Mouse (Mus musculus) limb, embryonic 11.5 days (tissue): Measurements from ENCODE around the gene Dusp1. TPM values are rescaled to one million over a fixed set of nuclear protein-coding genes. Genes with fewer than 3 reads are reported as not detected.
A peak's percentile ranks its signal among the peaks of the same experiment; 100 is the strongest.

Experiments used
- ATAC-seq: fragments of 200-750 bp; cut with Nextera tagmentation; 2 replicates; pipeline ENCODE4 v1.8.0; 2017; ENCODE audit warnings: low read depth; ENCODE audit not compliant: insufficient number of reproducible peaks, low FRiP score, low TSS enrichment
- DNase-seq: peaks from one replicate; pipeline ENCODE4 v3.0.0-alpha.2; 2015; ENCODE audit warnings: low spot score
- H3K27ac ChIP-seq: fragments of 300-500 bp; sonication (generic); replicated peaks from 2 replicates; pipeline ENCODE4 v1.5.1; 2014; ENCODE audit warnings: low read depth, mild to moderate bottlenecking, low read length
- H3K27me3 ChIP-seq: fragments of 300-500 bp; sonication (generic); 2 replicates; pipeline ENCODE4 v1.6.1; 2014; ENCODE audit warnings: mild to moderate bottlenecking, low read length, mixed read lengths; ENCODE audit not compliant: control insufficient read depth, insufficient read depth
- H3K36me3 ChIP-seq: fragments of 300-500 bp; sonication (generic); 2 replicates; pipeline ENCODE4 v1.6.1; 2014; ENCODE audit warnings: mild to moderate bottlenecking, low read length, moderate library complexity, mixed read lengths; ENCODE audit not compliant: control insufficient read depth, insufficient read depth
- H3K4me1 ChIP-seq: fragments of 300-500 bp; sonication (generic); 2 replicates; pipeline ENCODE4 v1.6.1; 2014; ENCODE audit warnings: low read length, mixed read lengths; ENCODE audit not compliant: control insufficient read depth, insufficient read depth
- H3K4me2 ChIP-seq: fragments of 300-500 bp; sonication (generic); 2 replicates; pipeline ENCODE4 v1.6.1; 2014; ENCODE audit warnings: low read depth, mild to moderate bottlenecking, moderate library complexity; ENCODE audit not compliant: severe bottlenecking
- H3K4me3 ChIP-seq: fragments of 300-500 bp; sonication (generic); 2 replicates; pipeline ENCODE4 v1.5.1; 2014; ENCODE audit warnings: low read depth, low read length
- H3K9ac ChIP-seq: fragments of 300-500 bp; sonication (generic); 2 replicates; pipeline ENCODE4 v1.6.1; 2014; ENCODE audit warnings: mild to moderate bottlenecking, low read length
- H3K9me3 ChIP-seq: fragments of 300-500 bp; sonication (generic); 2 replicates; pipeline ENCODE4 v1.6.1; 2016; ENCODE audit warnings: low read length; ENCODE audit not compliant: control insufficient read depth
- WGBS: fragments of 180-500 bp; shearing (Covaris S2); extraction: QIAGEN DNeasy Blood & Tissue Kit; methylation state at CpG from one replicate; pipeline ENCODE4 v1.1.7; 2014; 5-methylcytosine and 5-hydroxymethylcytosine counted together
- polyA plus RNA-seq: library from polyadenylated mRNA; unstranded; fragments of >200 nt; fragmentation: Nextera tagmentation; extraction: Ambion mirVana; gene quantifications from 2 replicates; pipeline ENCODE4 v1.2.1, GENCODE M21; 2014

Gene Dusp1
- polyA plus RNA-seq, 1 experiment from 2014 or later, result 22.8 TPM

DNA sequence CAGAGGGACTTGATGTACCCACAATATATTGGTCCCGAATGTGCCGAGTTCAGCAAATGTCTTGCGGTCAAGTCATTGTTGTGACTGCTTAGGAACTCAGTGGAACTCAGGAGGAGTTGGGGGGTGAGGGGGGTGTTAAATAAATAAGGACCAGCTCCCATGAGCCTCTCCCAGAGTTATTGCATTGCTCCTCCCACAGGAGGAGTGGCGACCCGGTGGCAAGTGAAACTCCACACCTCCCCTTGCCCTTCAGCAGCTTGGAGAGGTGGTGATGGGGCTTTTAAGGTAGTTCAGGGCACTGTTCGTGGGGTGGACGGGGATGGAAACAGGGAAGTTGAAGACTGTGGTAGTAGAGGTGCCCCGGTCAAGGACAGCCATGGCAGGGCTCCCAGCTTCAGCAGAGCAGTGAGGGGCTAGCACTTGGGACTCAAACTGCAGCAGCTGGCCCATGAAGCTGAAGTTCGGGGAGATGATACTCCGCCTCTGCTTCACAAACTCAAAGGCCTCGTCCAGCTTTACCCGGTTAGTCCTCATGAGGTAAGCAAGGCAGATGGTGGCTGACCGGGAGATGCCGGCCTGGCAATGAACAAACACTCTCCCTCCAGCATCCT, 55.8 kb downstream of the Dusp1 start:
- WGBS, result 83% methylated on average over 14 of the region's 14 CpGs
- Histone ChIP-seq H3K27me3 (no peaks in the 10 kb centered on the region), H3K36me3 (peaks cover 3% of the 10 kb centered on the region; the same call in 1 of the 2 replicates), H3K4me1 (peaks cover 23% of the 10 kb centered on the region; the same call in 1 of the 2 replicates), H3K9me3 (no peaks in the 10 kb centered on the region), H3K9ac (no peak overlapping the region), H3K27ac (no peak overlapping the region), H3K4me2 (peak overlapping the region; percentile 73), H3K4me3 (peak overlapping the region; percentile 75)
- ATAC-seq, result no peak
- no peak for DNase-seq

GRCm38 (mm10) chr17:26505181-26505581, 56.7 kb downstream of the Dusp1 start:
- H3K9ac ChIP-seq, result no peak overlapping the region
- 85% methylated on average over 3 of the region's 3 CpGs for WGBS
- no peak overlapping the region for H3K27ac ChIP-seq
- H3K27me3 ChIP-seq, result no peaks in the 10 kb centered on the region
- H3K4me2 ChIP-seq, result no peak overlapping the region
- ATAC-seq, result no peak
- H3K4me3 ChIP-seq, result no peak overlapping the region
- DNase-seq, result no peak
- peaks cover 3% of the 10 kb centered on the region; the same call in 1 of the 2 replicates for H3K36me3 ChIP-seq
- no peaks in the 10 kb centered on the region for H3K9me3 ChIP-seq
- H3K4me1 ChIP-seq, result peaks cover 23% of the 10 kb centered on the region; the same call in 1 of the 2 replicates

DNA sequence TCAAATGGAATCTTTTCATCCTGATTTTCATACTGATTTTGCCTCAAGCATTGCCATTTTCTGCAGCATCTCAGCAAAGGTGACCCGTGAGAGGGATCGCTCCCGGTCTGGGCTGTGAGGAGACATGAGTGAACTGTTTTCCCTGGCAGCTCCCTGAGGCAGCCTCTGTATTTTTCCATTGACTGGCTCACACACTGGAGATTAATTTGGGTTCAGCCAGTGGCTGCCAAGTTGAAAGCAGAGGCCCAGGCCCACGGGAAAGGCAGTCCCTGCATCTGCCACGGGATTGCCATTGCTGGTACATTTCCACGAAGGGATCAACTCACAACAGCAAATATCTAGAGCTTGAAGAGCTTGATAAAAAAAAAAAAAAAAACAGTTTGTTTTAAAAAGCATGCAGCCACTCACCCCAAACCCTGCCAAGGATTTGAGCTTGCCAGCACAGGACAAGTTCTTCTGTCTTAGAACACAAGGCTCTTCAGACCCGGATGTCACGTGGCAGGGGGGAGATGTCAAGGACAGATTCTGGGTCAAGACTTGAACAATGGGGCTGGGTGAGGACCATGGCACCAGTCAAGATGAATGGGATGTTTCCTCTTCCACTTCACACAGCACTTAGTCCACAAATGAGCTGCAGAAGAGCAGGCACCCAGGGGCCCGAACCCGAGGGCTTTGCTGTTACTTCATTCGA, 57.8 kb downstream of the Dusp1 start:
- H3K27ac ChIP-seq, result no peak overlapping the region
- H3K9ac ChIP-seq, result peak overlapping the region; percentile 43; the same call in 1 of the 2 replicates
- H3K36me3 ChIP-seq, result peaks cover 3% of the 10 kb centered on the region; the same call in 1 of the 2 replicates
- H3K4me3 ChIP-seq, result no peak overlapping the region
- WGBS, result 62% methylated on average over 11 of the region's 11 CpGs
- peaks cover 23% of the 10 kb centered on the region; the same call in 1 of the 2 replicates for H3K4me1 ChIP-seq
- no peaks in the 10 kb centered on the region for H3K9me3 ChIP-seq
- 0 out of 2 replicates have a peak overlapping the region, but pooled peaks have one; percentile 39 for H3K4me2 ChIP-seq
- no peaks in the 10 kb centered on the region for H3K27me3 ChIP-seq
- no peak for DNase-seq
- no peak for ATAC-seq

DNA sequence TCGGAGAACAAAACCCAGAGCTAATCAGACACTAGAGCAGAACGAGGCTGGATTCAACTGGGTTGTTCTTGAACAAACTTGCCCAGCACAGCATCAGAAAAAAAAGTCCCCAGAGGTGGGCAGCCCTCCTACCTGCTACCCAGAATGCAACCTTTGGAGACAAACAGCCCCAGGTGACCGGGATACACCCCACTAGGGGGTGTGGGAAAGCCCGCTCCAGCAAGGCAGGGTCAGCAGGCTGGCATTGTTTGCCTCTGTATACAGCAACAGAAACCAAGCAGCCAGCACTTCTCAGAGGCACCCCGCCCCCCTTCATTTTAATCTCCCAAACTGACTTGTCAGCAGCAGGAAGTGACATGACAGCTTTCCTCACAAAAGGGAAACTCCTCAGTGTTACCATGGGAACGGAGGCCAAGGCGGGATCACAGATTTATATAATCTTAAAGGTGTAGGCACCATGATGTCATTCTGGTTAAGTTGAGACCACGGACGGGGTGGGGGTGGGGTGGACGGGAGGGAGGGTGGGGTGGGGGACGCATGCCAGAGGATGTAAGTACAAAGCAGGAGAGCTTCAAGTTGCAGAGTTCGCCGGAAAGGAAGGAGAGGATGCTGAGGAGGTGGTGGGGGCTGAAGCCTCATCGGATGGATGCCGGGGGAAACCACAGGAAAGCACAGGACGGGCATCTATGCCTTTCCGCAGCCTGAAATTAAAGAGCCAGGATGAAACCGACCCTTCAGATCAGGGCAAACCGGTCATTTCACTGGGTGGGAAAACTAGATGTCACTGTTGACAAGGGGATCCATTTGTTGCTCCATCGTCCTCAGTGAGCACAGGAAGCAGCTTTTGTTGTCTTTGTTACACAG, 58.9 kb downstream of the Dusp1 start:
- ATAC-seq, result peak; percentile 59

GRCm38 (mm10) chr17:26501826-26502225, 60.1 kb downstream of the Dusp1 start:
- DNase-seq, result no peak
- Histone ChIP-seq H3K27me3 (no peaks in the 10 kb centered on the region), H3K36me3 (peaks cover 3% of the 10 kb centered on the region; the same call in 1 of the 2 replicates), H3K4me1 (peaks cover 19% of the 10 kb centered on the region; the same call in 1 of the 2 replicates), H3K9me3 (no peaks in the 10 kb centered on the region), H3K9ac (no peak overlapping the region), H3K4me2 (no peak overlapping the region), H3K27ac (no peak overlapping the region), H3K4me3 (no peak overlapping the region)
- 91% methylated on average over 5 of the region's 5 CpGs for WGBS
- no peak for ATAC-seq

More for the DNA sequence above, 58.9 kb downstream of the Dusp1 start:
- peak overlapping the region; percentile 49; the same call in 1 of the 2 replicates for H3K27ac ChIP-seq
- WGBS, result 5% methylated on average over 20 of the region's 20 CpGs
- no peaks in the 10 kb centered on the region for H3K9me3 ChIP-seq
- H3K4me1 ChIP-seq, result peaks cover 23% of the 10 kb centered on the region; the same call in 1 of the 2 replicates
- H3K9ac ChIP-seq, result peak overlapping the region; percentile 43; the same call in 1 of the 2 replicates
- no peaks in the 10 kb centered on the region for H3K27me3 ChIP-seq
- peak overlapping the region; percentile 16 for H3K4me3 ChIP-seq
- peak; percentile 77 for DNase-seq
- peaks cover 3% of the 10 kb centered on the region; the same call in 1 of the 2 replicates for H3K36me3 ChIP-seq
- peak overlapping the region; percentile 39 for H3K4me2 ChIP-seq

GRCm38 (mm10) chr17:26498626-26499025, 63.3 kb downstream of the Dusp1 start:
- H3K9me3 ChIP-seq, result no peaks in the 10 kb centered on the region
- DNase-seq (no peak), ATAC-seq (no peak)
- H3K4me2 ChIP-seq, result no peak overlapping the region
- H3K4me3 ChIP-seq, result no peak overlapping the region
- H3K27me3 ChIP-seq, result no peaks in the 10 kb centered on the region
- peaks cover 7% of the 10 kb centered on the region; the same call in 1 of the 2 replicates for H3K4me1 ChIP-seq
- no peak overlapping the region for H3K9ac ChIP-seq
- WGBS, result 81% methylated on average over 1 of the region's 1 CpGs
- no peak overlapping the region for H3K27ac ChIP-seq
- no peaks in the 10 kb centered on the region for H3K36me3 ChIP-seq

GRCm38 (mm10) chr17:26497416-26497923, 64.5 kb downstream of the Dusp1 start:
- Histone ChIP-seq H3K36me3 (no peaks in the 10 kb centered on the region), H3K27me3 (no peaks in the 10 kb centered on the region), H3K9me3 (peaks cover 3% of the 10 kb centered on the region; the same call in 1 of the 2 replicates), H3K4me2 (no peak overlapping the region), H3K4me3 (no peak overlapping the region), H3K9ac (no peak overlapping the region), H3K4me1 (no peaks in the 10 kb centered on the region; the same call in 1 of the 2 replicates), H3K27ac (no peak overlapping the region)
- ATAC-seq (no peak), DNase-seq (no peak)
- 71% methylated on average over 5 of the region's 5 CpGs for WGBS
